Mouse (Mus musculus) intestine, embryonic 16.5 days (tissue): ENCODE data around the gene Hrct1. TPM values are rescaled to one million over a fixed set of nuclear protein-coding genes. Genes with fewer than 3 reads are reported as not detected.

Experiments
- ATAC-seq: fragments of 200-750 bp; cut with Nextera tagmentation; 2 replicates; pipeline ENCODE4 v1.8.0; 2017; ENCODE audit warnings: moderate TSS enrichment, moderate library complexity
- H3K27ac ChIP-seq: fragments of 300-500 bp; sonication (generic); 2 replicates; pipeline ENCODE4 v1.5.1; 2014; ENCODE audit warnings: mild to moderate bottlenecking, low read length
- H3K27me3 ChIP-seq: fragments of 300-500 bp; sonication (generic); replicated peaks from 2 replicates; pipeline ENCODE4 v1.6.1; 2014; ENCODE audit warnings: low read length, control low read depth, mixed read lengths; ENCODE audit not compliant: control insufficient read depth, insufficient read depth
- H3K36me3 ChIP-seq: fragments of 300-500 bp; sonication (generic); 2 replicates; pipeline ENCODE4 v1.6.1; 2014; ENCODE audit warnings: low read length, control low read depth; ENCODE audit not compliant: control insufficient read depth, insufficient read depth
- H3K4me1 ChIP-seq: fragments of 300-500 bp; sonication (generic); 2 replicates; pipeline ENCODE4 v1.6.1; 2014; ENCODE audit warnings: low read length, control low read depth, mixed read lengths; ENCODE audit not compliant: control insufficient read depth, insufficient read depth
- H3K4me2 ChIP-seq: fragments of 300-500 bp; sonication (generic); 2 replicates; pipeline ENCODE4 v1.6.1; 2014; ENCODE audit warnings: low read depth, low read length, control low read depth
- H3K4me3 ChIP-seq: fragments of 300-500 bp; sonication (generic); 2 replicates; pipeline ENCODE4 v1.5.1; 2014; ENCODE audit warnings: mild to moderate bottlenecking, low read length
- H3K9ac ChIP-seq: fragments of 300-500 bp; sonication (generic); 2 replicates; pipeline ENCODE4 v1.6.1; 2014; ENCODE audit warnings: low read depth, low read length
- H3K9me3 ChIP-seq: fragments of 300-500 bp; sonication (generic); 2 replicates; pipeline ENCODE4 v1.6.1; 2016; ENCODE audit warnings: low read length, control low read depth; ENCODE audit not compliant: control insufficient read depth
- WGBS: fragments of 180-500 bp; shearing (Covaris S2); extraction: QIAGEN DNeasy Blood & Tissue Kit; methylation state at CpG from one replicate; pipeline ENCODE4 v1.1.7; 2014; 5-methylcytosine and 5-hydroxymethylcytosine counted together
- polyA plus RNA-seq: library from polyadenylated mRNA; unstranded; fragments of >200 nt; fragmentation: Nextera tagmentation; extraction: Ambion mirVana; gene quantifications from 2 replicates; pipeline ENCODE4 v1.2.1, GENCODE M21; 2015

Hrct1 gene
- 1.1 TPM in 2 replicates for polyA plus RNA-seq

- peak within 1 kb of the TSS; percentile 42; the same call in 1 of the 2 replicates for H3K9ac ChIP-seq
- no peak within 1 kb of the TSS for H3K4me2 ChIP-seq
- H3K4me1 ChIP-seq: peaks cover 42% of the 10 kb centered on the region
- ATAC-seq: peak; percentile 78
- no peaks in the 10 kb centered on the region for H3K36me3 ChIP-seq
- H3K27me3 ChIP-seq: no peaks in the 10 kb centered on the region
- WGBS: 15% methylated on average over 3 of the region's 3 CpGs
- no peak within 1 kb of the TSS for H3K4me3 ChIP-seq
- H3K9me3 ChIP-seq: no peaks in the 10 kb centered on the region
- H3K27ac ChIP-seq: peak within 1 kb of the TSS; percentile 85
Observed at GRCm38 (mm10) chr4:43726995-43727394, at the start of gene Hrct1. Gene Hrct1, plus strand, starts transcription at chr4:43727188.

- Histone ChIP-seq H3K9ac (no peak overlapping the region), H3K4me3 (no peak overlapping the region), H3K27ac (no peak overlapping the region), H3K4me1 (no peaks in the 10 kb centered on the region; the same call in 1 of the 2 replicates), H3K9me3 (no peaks in the 10 kb centered on the region), H3K36me3 (no peaks in the 10 kb centered on the region), H3K4me2 (no peak overlapping the region), H3K27me3 (no peaks in the 10 kb centered on the region)
- ATAC-seq: no peak
- WGBS: 86% methylated on average over 6 of the region's 6 CpGs
Observed at GRCm38 (mm10) chr4:43678541-43678940, 48.4 kb upstream of the Hrct1 start.

- Histone ChIP-seq H3K9ac (no peak overlapping the region), H3K27ac (no peak overlapping the region), H3K4me3 (no peak overlapping the region), H3K4me1 (no peaks in the 10 kb centered on the region; the same call in 1 of the 2 replicates), H3K4me2 (no peak overlapping the region), H3K9me3 (no peaks in the 10 kb centered on the region), H3K36me3 (no peaks in the 10 kb centered on the region), H3K27me3 (no peaks in the 10 kb centered on the region)
- no peak for ATAC-seq
- 81% methylated on average over 7 of the region's 7 CpGs for WGBS
Observed at GRCm38 (mm10) chr4:43679416-43680043, 47.5 kb upstream of the Hrct1 start.

GRCm38 (mm10) chr4:43690021-43690420, 37.0 kb upstream of the Hrct1 start:
- no peaks in the 10 kb centered on the region; the same call in 1 of the 2 replicates for H3K4me1 ChIP-seq
- no peaks in the 10 kb centered on the region for H3K27me3 ChIP-seq
- no peak for ATAC-seq
- no peaks in the 10 kb centered on the region for H3K36me3 ChIP-seq
- 92% methylated on average over 17 of the region's 17 CpGs for WGBS
- H3K9ac ChIP-seq: no peak overlapping the region
- no peak overlapping the region for H3K27ac ChIP-seq
- H3K9me3 ChIP-seq: no peaks in the 10 kb centered on the region
- H3K4me2 ChIP-seq: no peak overlapping the region
- H3K4me3 ChIP-seq: no peak overlapping the region

- ATAC-seq: no peak
- Histone ChIP-seq H3K4me3 (no peak overlapping the region), H3K9ac (no peak overlapping the region), H3K27me3 (no peaks in the 10 kb centered on the region), H3K4me1 (peaks cover 7% of the 10 kb centered on the region; the same call in 1 of the 2 replicates), H3K4me2 (no peak overlapping the region), H3K9me3 (no peaks in the 10 kb centered on the region), H3K27ac (no peak overlapping the region), H3K36me3 (no peaks in the 10 kb centered on the region)
- WGBS: 80% methylated on average over 5 of the region's 5 CpGs
Observed at GRCm38 (mm10) chr4:43691026-43691425, 36.0 kb upstream of the Hrct1 start.

GRCm38 (mm10) chr4:43693806-43694241, 33.2 kb upstream of the Hrct1 start:
- Histone ChIP-seq H3K27ac (no peak overlapping the region), H3K27me3 (no peaks in the 10 kb centered on the region), H3K4me1 (peaks cover 7% of the 10 kb centered on the region; the same call in 1 of the 2 replicates), H3K9ac (no peak overlapping the region), H3K4me2 (no peak overlapping the region), H3K36me3 (no peaks in the 10 kb centered on the region), H3K4me3 (no peak overlapping the region), H3K9me3 (no peaks in the 10 kb centered on the region)
- no peak for ATAC-seq
- 68% methylated on average over 5 of the region's 5 CpGs for WGBS

- whole genome bisulfite sequencing: 88% methylated on average over 1 of the region's 1 CpGs
- Histone ChIP-seq H3K4me2 (no peak overlapping the region), H3K4me1 (peaks cover 7% of the 10 kb centered on the region; the same call in 1 of the 2 replicates), H3K9me3 (no peaks in the 10 kb centered on the region), H3K4me3 (no peak overlapping the region), H3K36me3 (no peaks in the 10 kb centered on the region), H3K27ac (no peak overlapping the region), H3K9ac (no peak overlapping the region), H3K27me3 (no peaks in the 10 kb centered on the region)
- no peak; the same call in 1 of the 2 replicates for ATAC-seq
Observed at GRCm38 (mm10) chr4:43694439-43695248, 32.3 kb upstream of the Hrct1 start.

- no peak overlapping the region for H3K27ac ChIP-seq
- peak; percentile 81 for ATAC-seq
- H3K4me3 ChIP-seq: no peak overlapping the region
- H3K27me3 ChIP-seq: no peaks in the 10 kb centered on the region
- H3K4me1 ChIP-seq: peaks cover 7% of the 10 kb centered on the region; the same call in 1 of the 2 replicates
- 23% methylated on average over 9 of the region's 9 CpGs for WGBS
- H3K9ac ChIP-seq: no peak overlapping the region
- no peaks in the 10 kb centered on the region for H3K9me3 ChIP-seq
- no peaks in the 10 kb centered on the region for H3K36me3 ChIP-seq
- no peak overlapping the region for H3K4me2 ChIP-seq
Observed at GRCm38 (mm10) chr4:43695249-43695671, 31.7 kb upstream of the Hrct1 start.

GRCm38 (mm10) chr4:43696561-43696960, 30.4 kb upstream of the Hrct1 start:
- no peak for ATAC-seq
- no peak overlapping the region for H3K27ac ChIP-seq
- no peaks in the 10 kb centered on the region for H3K9me3 ChIP-seq
- H3K36me3 ChIP-seq: no peaks in the 10 kb centered on the region
- no peak overlapping the region for H3K4me3 ChIP-seq
- H3K27me3 ChIP-seq: no peaks in the 10 kb centered on the region
- peaks cover 7% of the 10 kb centered on the region; the same call in 1 of the 2 replicates for H3K4me1 ChIP-seq
- H3K4me2 ChIP-seq: no peak overlapping the region
- 90% methylated on average over 13 of the region's 13 CpGs for WGBS
- H3K9ac ChIP-seq: no peak overlapping the region
